Mouse (Mus musculus): ENCODE data around the gene 1700029H14Rik. TPM values are rescaled to one million over a fixed set of nuclear protein-coding genes. Genes with fewer than 3 reads are reported as not detected.

Gene 1700029H14Rik
- total RNA-seq, 2 experiments from 2014 or later = not detected

DNA sequence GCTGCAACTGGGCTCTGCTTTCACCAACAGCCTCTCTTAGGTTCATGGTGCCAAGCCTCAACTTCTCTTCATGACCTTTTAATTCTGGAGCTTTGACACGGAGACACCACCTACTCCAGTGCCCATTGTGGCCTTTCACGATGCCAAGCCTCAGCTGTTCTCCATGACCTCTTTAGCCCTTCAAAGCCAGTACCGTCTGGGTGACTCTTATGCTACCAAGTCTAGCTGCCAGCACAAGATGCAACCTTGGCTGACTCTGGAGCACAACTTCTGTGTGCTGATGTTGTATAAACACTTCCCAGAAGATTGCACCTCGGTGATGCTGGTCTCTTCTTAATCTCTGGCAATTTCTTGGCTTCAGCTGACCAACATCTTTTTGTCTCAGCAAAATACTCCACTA is 15.8 kb downstream of the 1700029H14Rik start:
- no peak for DNase-seq (ENCODE audit: low spot score in 2 of 2)

DNA sequence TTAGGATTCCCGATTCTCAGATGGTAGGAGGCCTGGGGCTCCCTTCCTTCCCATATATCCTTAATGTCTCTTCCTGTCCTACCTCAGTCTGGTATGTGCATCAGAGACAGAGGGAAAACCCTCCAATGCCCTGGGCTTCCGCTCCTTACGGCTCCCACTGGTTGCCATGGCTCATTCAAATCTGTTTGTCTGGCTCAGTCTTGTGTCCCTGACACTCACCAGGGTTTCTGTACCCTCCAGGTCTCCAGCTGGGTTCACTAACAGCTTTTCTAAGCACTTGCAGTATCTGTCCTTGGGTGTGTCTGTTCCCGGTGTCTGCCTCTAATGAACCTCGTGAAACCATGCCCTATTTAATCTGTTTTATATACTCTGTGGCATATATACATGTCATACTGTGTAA is 20.7 kb downstream of the 1700029H14Rik start:
- DNase-seq (ENCODE audit: low spot score in 2 of 2) = no peak

DNA sequence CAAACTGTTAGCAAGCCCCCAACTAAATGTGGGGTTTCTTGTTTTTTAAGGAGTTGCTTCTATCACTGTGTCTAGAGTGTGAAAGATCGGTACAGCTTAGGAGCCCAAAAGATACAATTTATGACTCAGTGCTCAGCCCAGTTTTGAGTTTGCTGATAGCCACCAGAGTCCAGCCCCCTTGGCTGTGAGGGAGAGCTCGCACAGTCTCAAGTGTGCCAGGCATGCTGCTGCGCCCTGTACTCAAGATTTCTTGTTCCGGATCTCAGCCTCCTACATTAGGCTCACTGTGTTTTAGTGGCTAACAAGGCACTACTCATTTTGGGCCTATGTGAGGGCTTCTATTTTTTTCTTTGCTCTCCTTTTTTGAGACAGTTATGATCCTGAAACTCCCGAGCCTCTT is 22.1 kb downstream of the 1700029H14Rik start:
- no peak for DNase-seq (ENCODE audit: low spot score in 2 of 2)

DNA sequence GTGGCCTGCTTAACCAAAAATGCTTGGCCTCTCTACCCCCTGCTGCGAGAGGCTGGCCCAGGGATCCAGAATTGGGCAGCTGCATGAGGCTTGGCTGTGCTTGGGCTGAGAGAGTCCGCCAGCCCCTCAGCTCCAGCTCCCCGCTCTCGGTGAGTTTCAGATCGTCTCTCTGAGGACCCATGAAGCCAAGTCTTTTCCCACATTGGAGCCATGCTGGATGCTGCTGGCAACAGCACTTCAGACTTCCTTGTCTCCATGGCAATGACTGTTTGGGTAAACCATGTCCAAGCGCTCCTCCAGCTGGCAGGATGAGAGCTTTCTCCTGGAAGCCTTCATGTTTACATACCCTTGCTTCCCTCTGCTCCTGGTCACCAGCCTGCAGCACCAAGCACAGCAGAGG is 23.4 kb downstream of the 1700029H14Rik start:
- DNase-seq (ENCODE audit: low spot score in 2 of 2) = peak; percentile 45 to 51

DNA sequence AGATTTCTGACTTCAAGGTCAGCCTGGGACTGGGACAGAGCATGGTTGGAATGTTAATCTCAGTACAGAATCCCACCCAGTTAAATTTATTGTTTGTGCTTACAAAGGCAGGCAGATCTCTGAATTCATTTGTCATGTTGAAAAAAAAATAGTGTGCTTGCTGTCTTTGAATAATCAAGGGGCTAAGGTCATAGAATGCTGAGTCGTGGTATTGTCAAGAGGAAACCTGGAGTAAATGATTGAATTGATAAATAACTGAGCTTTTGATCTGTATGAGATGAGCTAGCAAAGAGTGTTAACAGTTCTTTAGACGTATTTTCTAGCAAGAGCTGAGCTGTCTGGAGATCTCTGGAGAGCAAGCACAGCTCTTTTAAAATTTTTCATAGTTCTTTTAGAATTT is 25.2 kb downstream of the 1700029H14Rik start:
- DNase-seq (ENCODE audit: low spot score in 2 of 2) = no peak

DNA sequence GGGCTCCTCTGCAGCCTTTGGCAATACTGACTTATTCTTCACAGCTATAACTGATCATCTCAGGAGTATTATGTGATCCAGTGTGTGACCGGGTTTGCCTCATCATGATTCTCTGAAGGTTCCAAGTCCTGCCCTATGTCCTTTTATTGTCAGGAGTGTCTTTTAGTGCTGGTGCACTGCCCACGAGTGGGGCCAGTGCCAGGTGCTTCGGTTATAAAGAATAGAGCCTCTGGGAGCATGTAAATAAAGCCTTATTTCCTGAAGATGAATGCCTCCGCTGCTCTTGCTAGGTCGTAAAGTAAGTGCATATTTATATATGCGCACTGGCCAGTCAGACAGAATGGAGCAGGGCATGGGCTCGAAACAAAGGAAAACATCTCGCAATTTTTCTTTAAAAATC is 29.1 kb downstream of the 1700029H14Rik start:
- DNase-seq (ENCODE audit: low spot score in 2 of 2) = no peak

DNA sequence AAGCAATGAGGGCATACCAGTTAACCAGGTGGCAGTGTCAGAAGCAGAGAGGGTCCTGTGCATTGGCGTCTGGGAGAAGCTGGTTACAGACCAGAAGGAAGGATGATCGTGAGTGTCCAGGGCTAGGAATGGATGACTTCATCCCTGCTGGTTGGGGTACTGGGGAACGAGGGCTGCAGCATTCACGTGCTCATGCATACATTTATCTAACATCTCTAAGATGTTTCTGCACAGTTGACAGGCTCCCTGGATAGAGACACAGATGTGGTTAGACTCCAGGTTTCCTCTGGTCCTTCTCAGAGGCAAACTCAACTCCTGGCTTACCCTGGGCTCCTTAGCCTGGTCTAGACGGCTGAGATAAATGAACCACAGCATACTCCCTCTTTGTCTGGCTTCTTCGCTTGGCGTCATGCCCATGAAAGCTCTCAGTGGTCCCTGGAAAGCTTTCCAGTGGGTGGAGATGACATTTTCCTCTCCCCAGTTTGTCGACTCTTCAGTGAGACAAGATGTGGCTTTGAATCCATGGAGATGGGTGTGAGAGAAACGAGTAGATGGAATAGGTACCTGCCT is 30.6 kb downstream of the 1700029H14Rik start:
- DNase-seq (ENCODE audit: low spot score in 2 of 2) = no peak

DNA sequence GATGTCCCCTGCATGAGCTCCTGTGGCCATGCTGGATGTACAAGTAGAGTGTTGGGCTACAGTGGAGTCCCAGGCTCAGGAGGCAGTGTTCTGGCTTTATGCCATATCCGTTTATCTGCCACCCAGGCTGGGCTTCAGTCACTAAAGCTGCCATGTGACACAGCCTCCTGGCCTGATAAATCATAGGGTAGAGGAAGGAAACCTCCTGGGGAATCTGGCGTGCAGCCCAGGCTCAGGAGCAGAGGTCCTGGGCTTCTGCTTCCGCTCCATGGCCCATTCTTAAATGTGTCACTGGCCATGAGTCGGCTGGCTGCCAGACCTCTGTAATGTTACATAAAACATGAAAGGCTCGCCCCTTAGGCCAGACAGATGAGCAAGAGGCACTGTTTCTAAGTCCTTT is 31.3 kb downstream of the 1700029H14Rik start:
- DNase-seq (ENCODE audit: low spot score in 2 of 2) = peak in 1 of 2 experiments; percentile 31

DNA sequence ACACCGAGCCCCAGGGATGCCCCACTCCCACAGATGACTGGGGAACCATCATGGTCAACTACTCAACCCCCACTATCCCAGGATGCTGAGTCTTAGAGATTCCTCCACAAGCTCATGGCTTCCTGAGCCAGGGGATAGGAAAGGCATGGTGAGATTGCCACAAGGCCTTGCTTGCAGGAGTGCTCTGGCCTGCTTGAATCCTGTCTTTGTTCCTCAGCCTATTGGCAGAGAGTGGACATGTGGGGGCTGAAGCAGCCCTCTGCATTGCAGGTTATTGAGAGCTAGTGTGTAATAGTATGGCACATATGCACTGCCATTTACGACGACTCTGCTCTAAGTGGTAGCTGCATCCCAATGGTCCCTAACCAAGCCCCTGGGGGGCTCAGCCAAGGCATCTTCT is 31.9 kb downstream of the 1700029H14Rik start:
- no peak for DNase-seq (ENCODE audit: low spot score in 2 of 2)

DNA sequence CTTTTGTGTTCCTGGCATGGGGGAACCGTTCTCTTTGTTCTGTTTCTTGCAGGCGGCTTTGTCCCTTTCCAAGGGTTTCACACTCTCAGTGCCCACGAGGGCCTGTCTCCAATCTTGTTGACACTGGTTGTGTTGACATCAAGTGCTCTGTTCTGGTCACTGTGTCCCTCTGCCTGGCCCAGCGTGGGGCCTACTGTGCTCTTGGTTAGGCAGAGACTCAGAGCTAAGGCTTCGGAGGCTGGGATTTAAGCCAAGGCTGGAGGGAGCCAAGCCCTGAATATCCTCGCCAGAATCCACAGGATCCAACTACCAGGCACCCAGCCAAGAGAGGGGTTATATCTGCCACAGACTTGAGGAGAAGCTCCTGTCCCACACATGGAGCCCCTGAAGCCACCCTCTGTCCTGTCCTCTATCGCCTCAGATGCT is 32.4 kb downstream of the 1700029H14Rik start:
- peak; percentile 39 to 45 for DNase-seq (ENCODE audit: low spot score in 2 of 2)

DNA sequence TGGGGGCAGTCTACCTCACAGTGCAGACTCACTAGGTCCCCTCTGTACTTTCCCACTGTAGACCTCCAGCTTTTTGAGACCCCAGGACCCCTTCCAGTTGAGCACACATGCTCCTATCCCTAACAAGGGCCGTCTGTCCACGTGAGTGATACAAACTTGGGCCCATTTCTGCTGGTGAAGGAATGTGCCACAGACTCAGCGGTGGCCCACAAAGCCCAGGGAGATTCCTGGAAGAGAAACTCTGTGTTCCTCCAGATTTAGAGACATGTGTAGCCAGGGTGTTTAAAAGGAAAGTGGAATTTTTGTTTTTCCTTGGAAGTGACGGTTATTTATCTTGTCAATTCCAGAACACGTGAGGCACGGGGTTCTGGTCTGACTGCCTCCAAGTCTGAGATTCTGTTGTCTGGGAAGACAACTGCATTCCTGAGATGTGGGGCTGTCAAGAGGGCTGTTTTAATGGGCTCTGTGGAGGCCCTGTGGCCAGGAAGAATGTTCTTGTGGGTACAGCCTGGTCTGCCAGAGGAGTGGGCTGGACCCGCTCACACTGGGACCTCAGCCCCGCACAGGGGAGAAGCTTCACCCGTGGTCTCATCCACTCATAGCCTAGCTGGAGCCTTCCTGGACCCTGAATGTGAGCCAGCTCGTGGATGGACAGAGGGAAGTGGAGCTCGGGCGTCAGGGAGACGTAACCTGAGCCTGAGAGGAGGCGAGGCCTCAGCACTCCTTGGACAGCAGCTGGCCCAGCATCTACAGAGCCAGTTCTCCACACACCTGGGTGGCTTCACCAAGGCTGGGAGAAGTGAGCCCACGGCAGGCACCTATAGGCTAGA is 33.0 kb downstream of the 1700029H14Rik start:
- no peak for DNase-seq (ENCODE audit: low spot score in 2 of 2)

DNA sequence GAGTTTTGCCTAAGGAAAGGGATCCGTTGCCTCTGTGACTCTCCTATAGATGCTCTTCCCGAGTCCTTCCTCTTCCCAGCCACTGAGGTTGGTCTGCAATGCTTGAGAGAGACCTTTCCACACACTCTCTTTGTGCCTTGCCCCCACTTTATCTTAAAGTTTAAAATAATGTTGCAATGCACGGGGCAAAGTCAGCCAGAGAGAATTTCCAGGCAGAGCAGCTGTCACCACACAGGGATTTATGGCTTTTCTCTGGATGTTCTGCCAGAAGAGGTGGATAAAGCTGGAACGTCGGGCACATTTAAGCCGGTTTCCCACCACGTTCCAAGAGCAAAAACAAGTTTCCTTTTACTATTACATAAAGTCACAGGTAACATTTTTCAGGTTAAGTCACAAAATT is 40.9 kb downstream of the 1700029H14Rik start:
- no peak for DNase-seq (ENCODE audit: low spot score in 2 of 2)

DNA sequence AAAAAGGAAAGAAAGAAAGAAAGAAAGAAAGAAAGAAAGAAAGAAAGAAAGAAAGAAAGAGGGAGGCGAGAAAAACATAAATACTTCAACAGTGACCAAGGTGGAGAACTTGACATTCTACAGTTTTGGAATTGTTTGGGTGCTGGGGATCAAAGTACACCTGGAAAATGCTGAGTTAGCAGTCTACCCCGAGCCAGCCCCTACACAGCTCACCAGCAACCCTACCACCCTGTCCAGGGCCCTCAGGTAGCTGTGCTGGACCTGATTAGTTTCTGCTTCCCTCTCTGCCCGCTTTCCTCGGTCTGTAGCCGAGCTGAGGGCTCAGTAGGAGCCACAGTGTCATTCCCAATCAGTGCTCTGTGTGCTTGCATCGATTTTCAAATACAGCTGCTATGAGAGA is 41.9 kb downstream of the 1700029H14Rik start:
- DNase-seq (ENCODE audit: low spot score in 2 of 2) = no peak

DNA sequence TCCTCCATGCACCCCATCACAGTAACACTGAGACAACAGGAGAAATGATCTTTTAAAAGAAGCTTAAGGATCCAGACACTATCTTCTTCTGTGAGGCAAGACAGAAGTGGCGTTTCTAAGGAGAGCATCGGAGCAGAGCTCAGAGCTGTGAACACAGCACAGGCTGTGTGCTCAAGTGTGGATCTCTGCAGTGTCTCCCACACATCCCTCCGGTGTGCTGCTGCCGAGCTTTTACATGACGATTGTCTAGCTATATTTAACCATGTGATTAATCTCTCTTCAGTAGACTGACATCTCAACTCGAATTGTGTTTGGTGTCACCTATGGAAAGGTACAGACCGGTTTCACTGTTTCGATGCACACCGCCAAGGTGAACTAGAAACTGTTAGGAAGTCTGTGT is 42.8 kb downstream of the 1700029H14Rik start:
- peak; percentile 24 to 42 for DNase-seq (ENCODE audit: low spot score in 2 of 2)

DNA sequence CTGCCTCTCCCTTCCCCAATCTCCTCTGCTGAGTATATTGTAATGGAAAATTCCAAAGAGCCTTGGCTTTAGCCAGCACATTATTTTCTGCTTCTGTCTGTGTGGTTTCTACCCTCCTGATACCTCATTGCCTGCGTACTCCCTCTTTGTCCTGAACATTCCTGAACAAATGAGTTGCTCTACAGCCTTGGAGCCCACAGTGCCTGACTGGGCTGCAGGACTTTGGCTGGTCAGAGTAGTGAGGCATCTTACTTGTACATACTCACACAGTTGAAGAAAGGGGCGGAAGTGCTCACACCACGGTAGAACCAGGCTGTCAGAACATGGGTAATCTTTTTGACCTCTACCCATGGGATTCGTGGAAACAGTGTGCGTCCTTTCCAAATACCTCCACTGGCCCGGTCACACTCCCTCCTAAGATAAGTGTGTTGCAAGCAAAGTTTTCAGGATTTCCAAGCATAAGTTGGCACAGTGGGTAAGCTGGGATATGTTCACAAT is 44.9 kb downstream of the 1700029H14Rik start:
- DNase-seq (ENCODE audit: low spot score in 2 of 2) = no peak

DNA sequence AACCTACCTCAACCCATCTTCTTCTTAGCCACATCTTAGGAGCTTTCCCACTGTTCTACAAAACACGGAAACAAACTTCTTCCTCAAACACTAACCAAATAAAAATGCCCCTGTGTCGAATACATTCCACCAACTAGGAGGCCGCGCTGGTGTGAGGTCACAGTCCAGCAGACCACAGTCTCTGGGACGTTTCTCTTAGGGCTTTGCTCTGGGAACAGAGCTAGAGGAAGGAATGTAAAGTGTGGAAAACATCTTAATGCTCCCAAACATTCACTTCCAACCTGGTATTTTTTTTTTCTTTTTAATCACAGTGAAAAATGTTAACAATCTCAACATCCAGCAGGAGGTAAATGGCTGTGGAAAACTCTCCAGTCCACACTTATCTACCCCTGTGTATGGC is 45.5 kb downstream of the 1700029H14Rik start:
- no peak for DNase-seq (ENCODE audit: low spot score in 2 of 2)

DNA sequence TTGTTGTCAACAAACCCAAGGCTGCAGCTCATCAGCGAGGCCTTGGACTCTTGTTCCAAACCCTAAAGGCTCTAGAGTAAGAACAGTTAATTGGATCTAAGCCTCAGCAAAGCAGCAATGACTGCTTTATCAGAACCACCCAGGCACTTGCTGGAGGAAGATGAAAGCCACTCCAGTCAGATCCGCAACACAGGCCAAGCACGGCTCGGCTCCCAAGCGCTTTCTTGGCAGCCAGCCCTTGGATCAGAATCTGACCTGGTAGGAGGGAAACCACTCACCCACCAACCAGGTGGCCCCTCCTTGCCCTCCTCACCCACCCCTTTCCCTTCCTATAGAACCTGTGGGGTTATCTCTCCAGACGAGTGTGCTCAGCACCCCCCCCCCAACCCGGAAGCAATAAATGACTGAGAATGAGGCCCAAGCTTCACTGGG is 46.2 kb downstream of the 1700029H14Rik start:
- DNase-seq (ENCODE audit: low spot score in 2 of 2) = no peak

DNA sequence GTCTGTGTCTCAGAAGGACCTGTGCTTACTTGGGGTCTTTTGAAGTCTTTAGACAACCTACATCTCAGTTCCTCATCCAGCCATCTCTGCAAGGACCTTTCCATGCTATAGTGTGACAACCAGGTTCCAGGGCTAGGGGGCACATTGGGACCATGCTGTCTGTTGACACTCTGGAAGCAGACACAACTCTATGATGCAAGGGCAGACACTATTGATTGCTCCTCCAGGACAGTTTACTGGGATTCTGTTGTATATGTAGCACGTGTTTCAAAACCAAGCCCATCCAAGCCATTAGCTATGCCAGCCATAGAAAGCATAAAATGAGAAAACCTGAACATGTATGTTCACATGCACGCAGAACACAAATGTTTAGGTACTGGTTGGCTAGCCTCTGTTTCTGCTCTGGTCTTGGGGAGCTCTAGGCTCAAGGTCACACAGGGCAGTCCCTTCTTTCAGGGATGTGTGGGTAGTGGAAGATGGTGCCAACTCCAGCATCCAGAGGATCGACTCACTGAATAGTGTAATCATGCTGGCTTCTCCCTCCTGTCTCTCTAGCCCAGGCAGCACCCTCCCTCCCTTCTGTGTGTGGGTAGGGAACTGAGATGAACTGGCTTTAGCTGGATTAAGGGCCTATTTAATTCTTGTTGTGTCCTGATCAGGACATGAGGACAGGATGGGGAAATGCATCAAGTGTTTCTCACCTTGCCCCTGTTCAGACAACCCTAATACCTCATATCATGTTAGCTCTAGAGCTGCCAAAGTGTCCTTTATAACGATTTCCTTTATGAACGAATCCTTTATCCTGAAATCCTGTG is 48.5 kb downstream of the 1700029H14Rik start:
- DNase-seq (ENCODE audit: low spot score in 2 of 2) = no peak

DNA sequence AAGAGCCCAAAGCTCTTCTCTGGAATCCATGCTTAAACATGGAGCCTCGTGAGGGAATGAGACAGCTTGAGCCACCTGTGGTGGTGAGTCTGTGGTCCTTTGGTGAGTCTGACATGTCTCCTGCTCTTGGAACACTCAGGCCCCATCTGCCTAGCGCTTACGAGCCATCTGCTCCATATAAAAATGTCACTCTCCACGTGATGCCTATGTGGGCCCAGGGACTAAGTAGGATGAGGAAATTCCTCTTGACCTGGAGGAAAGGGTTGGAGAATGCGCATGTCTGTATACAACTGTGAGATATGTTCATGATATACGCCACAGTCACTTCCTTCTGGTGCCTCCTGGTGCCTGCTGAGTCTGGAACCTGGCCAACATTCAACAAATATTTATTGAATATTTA is 49.6 kb downstream of the 1700029H14Rik start:
- no peak for DNase-seq (ENCODE audit: low spot score in 2 of 2)

DNA sequence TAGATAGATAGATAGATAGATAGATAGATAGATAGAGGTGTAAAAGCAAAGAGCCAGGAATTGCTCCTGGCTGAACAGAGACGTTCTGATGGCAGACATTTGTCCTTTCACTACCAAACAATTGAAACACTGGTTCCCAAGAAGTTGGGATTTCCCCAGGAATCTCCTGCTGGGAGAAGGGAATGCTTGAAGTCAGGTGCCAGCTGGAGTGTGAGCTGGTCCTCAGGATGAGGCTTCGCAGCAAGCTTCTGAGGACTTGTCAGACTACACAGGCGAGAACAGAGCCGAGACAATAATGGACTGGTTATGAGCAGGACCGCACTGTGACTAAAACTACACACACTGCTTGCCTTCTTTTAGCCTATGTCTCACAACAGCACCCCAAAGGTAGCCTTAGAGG is 50.2 kb downstream of the 1700029H14Rik start:
- DNase-seq (ENCODE audit: low spot score in 2 of 2) = no peak

DNA sequence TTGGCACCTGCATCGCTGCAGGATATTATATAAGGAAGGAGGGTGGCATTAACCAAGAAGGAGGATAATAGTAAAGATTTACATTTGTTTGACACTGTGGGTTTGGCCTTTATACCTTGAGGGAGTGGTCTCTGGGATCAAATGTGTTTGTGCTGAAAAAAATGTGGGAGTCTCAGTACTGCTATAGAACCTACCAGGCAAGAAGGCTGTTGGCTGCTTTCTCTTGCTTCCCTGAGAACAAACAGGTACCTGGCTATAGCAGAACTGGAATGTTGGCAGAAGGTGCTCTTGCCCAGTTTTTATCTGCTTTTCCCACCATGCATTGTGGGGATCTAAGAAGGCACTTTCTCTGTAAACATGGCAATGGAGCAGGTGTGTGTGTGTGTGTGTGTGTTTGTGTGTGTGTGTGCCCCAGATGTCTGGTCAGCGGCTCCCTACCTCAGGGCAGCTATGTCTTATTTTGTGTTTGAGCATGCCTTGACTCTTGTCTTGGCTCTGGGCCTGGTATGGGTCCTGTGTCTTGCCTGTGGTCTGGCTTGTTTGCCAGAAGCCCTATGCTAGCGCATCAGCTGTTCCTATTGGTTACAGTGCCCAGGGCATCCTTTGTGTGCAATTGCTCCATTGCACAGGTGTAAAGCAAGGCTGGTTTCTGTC is 54.9 kb downstream of the 1700029H14Rik start:
- DNase-seq (ENCODE audit: low spot score in 2 of 2) = no peak

All from left cerebral cortex, adult 18-20 months (tissue).